Mouse (Mus musculus): Measurements from ENCODE around the gene Aes. TPM values are rescaled to one million over a fixed set of nuclear protein-coding genes. Genes with fewer than 3 reads are reported as not detected.

Aes gene
- total RNA-seq, 2 experiments from 2014 or later, result 542 to 558 TPM

DNA sequence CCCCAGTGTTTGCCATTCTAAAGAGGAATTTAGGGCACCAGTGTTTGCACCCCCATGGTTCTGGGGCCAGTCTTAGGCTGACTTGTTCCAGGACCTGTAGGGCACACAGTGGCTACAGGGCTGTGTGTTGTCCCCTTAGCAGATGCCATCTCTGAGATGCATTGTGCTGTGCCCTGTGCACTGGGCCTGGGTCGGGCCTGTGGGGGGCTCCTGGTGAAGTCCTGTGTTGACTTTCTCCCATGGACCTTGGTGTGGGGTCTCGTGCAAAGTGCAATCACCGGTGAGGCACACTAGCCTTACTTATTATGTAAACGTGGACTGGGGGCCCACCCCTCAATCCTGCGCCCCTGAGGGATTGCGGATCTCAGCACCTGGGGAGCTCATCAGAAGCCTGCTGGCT lies 3.1 kb downstream of the Aes start:
- intact Hi-C loops (cut with DNase I), result no loop called here
- no peak for DNase-seq (ENCODE audit: extremely low spot score in 1 of 2, low spot score in 2 of 2)

DNA sequence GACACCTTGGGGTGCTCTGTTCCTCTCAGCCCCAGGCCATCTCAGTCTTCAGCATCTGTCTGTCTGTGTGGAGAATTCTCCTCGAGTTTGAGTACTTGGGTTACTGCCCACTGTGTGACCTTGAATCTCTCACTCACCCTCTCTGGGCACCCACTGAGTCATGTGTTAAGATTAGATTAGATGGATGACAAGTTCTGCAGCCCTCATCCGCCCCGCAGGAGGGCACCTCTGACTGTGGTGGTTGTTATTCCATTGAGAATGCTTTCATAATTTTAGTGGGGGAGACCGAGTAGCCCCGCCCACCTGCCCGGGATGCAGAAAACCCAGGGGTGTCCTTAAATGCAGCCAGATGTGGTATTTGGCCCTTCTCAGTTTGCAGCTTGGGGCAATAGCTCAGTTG lies 4.2 kb downstream of the Aes start:
- no peak for DNase-seq (ENCODE audit: extremely low spot score in 1 of 2, low spot score in 2 of 2)
- intact Hi-C loops (cut with DNase I), result no loop called here

DNA sequence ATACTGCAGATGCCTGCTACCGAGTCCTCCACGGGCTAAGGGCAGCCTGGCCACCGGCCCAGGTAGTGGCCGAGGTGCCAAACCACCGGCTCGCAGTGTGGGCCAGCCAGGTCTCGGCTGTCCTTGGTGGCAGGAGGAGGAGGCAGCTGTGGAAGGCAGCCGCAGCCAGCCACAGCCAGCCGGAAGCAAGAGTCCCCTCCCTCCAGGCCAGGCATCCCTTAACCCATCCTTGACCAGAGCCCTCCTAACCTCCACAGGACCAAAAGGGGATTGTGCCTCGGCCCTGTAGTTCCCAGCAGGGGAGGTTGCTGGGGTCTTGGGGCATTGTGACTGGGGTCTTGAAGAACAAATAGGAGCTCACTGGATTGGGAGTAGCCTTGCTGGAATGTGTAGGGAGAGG lies 4.9 kb downstream of the Aes start:
- no peak for DNase-seq (ENCODE audit: extremely low spot score in 1 of 2, low spot score in 2 of 2)
- intact Hi-C loops (cut with DNase I), result no loop called here

DNA sequence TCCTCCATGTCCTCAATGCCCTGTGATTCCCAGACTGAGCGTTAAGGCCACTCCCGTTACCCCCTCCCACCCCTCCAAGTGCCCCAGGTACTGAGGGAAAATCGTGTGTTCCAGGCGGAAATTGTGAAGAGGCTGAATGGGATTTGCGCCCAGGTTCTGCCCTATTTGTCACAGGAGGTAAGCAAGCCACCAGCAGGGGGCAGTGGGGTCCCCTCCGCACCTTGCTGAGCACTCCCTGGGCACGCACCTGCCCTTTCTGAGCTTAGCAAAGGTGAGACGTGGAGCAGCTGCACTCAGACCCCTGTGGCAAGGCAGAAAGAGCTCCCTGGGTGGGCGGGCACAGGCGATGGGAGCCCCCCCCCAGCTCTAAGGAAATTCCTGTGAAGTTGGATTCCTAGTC lies 5.4 kb downstream of the Aes start:
- intact Hi-C loops (cut with DNase I), result no loop called here
- no peak for DNase-seq (ENCODE audit: extremely low spot score in 1 of 2, low spot score in 2 of 2)

DNA sequence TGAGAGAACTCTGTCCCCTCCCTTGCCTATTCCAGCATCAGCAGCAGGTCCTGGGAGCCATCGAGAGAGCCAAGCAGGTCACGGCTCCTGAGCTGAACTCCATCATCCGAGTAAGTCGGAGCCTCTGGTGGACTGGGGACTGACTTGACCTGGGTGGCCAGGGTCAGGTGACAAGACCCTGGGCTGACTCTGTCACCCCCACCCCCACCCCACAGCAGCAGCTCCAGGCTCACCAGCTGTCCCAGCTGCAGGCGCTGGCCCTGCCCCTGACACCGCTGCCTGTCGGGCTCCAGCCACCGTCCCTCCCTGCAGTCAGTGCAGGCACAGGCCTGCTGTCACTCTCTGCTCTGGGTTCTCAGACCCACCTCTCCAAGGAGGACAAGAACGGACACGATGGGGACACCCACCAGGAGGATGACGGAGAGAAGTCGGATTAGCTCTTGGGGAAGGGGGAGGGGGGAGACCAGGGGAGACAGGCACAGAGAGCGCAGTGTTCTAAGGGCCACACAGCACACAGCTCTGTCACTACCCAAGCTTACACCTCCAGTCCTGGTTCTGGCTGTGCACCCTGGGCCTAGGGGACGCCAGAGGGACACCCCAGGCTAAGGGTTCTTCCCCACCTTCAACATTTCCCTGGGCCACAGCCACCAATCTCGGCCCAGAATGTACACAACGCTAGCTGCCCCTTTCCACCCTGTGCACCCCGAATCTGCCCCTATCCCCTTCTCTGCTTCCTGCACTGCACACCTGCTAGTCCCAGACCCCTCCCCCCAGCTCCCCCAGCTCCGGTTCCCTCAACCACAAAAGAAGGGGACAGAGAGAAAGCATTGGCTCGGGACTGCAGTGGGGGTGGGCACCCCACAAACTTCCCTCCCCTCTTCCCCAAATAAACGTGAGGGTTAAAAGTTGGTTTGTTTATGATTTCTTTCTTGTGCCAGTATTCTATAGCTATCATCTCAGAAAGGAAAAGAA lies 6.3 kb downstream of the Aes start:
- DNase-seq (ENCODE audit: extremely low spot score in 1 of 2, low spot score in 2 of 2), result no peak
- intact Hi-C loops (cut with DNase I), result no loop called here

DNA sequence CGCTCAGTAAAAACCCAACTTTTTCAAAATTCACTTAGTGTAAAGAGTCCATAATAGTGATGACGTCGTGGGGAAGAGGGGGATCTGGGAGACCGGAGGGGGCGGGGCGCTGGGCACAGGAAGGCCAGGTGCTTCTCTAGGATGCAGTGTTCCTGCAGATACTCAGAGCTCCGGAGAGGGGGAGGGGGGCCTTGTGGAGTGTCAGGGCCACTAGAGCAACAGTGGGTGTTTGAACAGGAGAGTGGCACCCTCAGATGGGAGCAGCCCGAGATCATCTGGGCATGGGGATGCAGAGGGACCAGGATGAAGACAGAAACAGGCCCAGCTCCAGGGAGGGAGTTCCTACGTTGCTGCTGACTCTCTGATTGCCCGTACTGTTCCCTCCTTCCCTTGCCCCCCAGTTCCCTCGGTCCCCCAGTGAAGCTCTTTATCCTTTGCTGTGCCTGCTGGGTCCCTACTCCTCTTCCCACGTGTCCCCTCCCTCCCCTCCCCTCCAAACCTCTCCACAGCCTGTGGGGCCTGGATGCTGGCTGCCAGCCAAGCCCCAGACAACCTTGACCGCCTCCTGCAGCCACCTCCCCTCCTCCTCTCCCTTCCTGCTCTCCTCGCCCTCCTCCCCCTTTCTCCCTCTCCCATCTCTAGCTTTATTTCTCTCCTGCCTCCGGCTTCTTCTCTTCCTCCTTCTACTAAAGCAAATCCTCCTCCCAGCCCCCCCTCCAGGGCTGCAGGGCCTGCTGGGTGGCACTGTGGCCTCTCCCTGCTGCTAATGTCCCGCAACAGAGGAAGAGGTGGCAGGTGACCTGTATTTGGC lies 9.3 kb downstream of the Aes start:
- no peak for DNase-seq (ENCODE audit: extremely low spot score in 1 of 2, low spot score in 2 of 2)
- intact Hi-C loops (cut with DNase I), result no loop called here

DNA sequence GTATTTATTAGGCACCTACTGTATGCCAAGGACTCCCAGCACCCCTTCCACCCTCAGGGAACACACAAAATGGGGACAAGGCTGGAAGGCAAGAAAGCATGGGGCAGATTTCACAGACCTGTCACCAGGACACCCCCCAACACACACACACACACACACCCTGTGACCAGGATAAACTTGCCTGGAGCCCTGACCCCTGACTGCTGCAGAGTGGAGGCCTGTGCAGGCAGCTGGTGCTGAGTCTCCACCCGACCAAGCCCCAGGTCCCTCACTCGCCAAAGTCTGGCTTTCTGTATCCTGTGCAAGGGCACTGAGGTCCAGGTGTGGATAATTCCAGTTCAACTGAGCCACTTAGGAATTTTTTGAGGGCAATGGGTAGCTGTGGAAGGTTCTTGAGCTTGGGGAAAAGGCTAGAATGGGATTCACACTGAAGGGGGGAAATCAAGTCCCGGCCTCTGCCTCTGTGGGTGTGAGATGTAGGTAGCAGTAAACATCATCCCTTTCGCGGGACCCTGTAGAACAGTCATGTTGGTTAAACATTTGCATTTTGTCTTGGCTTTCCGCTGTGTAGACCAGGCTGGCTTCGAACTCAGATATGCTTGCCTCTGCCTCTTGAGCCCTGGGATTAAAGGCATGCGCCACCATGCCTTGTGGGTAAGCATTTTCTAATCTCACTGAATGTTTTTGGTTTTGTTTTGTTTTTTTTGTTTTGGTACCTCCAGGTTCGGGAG lies 10.4 kb downstream of the Aes start:
- no peak for DNase-seq (ENCODE audit: extremely low spot score in 1 of 2, low spot score in 2 of 2)
- intact Hi-C loops (cut with DNase I), result no loop called here

DNA sequence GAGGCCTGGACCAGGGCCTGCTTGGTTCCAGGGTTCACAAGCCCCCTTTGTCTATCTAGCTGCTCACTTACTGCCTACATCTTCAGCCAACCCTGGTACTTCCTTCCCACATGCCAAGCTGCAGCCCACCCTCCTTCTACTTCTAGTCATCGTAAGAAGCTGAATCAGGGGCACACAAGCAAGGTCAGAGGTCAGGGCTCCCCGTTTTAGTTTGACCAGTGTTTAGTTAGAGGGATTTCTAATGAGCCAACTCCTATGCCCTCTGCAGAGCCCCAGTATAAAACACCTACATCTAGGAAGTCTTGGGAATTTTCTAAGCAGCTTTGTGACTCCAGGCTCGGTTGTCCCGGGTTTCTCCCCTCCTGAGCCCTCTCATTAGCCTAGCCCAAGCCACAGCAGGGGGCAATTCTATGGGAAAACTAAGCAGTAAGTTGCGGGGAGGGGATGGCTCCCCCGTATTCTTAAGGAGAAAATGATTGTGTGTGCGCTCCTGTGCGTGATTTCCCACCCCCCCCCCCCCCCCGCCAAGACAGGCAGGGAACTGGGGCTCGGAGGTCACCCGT lies 11.0 kb downstream of the Aes start:
- DNase-seq (ENCODE audit: extremely low spot score in 1 of 2, low spot score in 2 of 2), result no peak

DNA sequence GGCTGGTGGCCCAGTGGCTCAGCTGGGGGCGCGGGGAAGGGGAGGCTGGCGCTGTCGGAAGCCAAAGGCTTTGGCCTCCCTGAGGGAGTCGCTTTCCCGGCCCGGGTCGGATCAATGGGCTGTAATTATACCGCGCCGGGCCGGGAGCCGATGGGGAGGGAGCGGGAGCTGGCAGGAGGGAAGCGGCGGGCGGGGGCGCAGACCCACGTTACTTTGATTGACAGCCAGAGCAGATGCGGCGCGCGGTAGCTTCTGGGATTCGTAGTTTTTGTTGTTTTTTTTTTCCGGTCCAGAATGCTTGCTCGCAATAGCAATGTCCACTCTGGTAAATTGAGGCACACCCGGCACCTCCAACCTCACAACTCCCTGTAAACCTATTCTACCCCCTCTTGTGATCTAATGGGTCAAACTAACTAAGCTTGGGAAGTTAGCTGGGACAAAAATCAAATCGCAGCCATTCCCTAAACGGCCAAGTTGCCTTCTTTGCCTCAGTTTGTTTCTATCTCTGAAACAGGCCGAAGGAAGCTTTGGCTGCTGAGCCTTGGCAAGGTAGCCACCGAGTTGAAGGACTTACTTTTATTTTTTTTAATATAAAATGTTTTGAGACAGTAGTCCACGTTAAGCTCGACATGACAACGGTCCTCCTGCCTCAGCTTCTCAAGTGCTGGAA lies 11.7 kb downstream of the Aes start:
- intact Hi-C loops (cut with DNase I), result no loop called here
- DNase-seq (ENCODE audit: extremely low spot score in 1 of 2, low spot score in 2 of 2), result peak; percentile 96 to 98

More for the DNA sequence above, 11.0 kb downstream of the Aes start:
- intact Hi-C loops (cut with DNase I), result no loop called here

DNA sequence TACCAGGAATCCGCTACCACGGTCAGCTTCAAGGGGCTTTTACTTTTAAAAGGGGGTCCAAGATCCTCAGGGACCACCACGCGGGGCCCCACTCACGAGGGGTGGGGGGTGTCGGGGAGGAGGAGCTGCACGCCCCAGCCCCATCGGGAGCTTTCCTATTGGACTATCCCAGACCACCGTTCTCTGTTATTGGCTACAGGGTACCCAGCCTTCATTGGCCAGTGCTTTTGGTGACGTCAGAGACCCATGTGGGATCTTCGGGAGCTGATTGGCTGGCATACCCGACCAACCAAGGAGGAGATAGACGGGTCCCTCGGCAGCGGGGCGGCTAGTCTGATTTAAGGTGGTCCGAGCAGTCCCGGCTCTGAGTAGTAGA lies 12.2 kb downstream of the Aes start:
- peak; percentile 98 to 100 for DNase-seq (ENCODE audit: extremely low spot score in 1 of 2, low spot score in 2 of 2)
- intact Hi-C loops (cut with DNase I), result no loop called here

DNA sequence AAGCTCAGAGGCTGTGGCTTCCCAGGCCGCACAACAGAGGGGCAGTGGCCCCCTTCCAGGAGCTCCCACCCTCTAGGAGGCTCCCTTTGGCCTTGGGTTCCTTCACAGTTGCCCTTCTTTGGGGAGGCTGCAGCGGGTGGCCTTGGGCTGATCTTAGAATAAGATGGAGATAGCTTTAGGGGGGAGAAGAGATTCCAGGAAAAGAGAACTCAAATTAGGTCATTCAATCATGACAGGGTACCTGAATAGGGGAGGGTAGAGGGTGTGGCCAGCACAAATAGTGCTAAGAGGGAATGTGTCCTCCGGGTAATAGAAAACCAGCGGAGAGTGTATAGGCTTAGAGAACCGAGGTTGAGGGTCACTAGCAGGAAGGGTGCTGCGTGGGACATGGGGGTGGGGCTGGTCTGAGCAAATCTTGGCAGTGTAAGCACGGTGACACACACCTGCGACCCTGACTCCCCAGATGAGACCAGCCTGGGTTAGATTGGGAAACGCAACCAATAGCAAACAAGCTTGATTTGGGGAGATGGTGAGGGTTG lies 12.9 kb downstream of the Aes start:
- no peak for DNase-seq (ENCODE audit: extremely low spot score in 1 of 2, low spot score in 2 of 2)
- intact Hi-C loops (cut with DNase I), result no loop called here

DNA sequence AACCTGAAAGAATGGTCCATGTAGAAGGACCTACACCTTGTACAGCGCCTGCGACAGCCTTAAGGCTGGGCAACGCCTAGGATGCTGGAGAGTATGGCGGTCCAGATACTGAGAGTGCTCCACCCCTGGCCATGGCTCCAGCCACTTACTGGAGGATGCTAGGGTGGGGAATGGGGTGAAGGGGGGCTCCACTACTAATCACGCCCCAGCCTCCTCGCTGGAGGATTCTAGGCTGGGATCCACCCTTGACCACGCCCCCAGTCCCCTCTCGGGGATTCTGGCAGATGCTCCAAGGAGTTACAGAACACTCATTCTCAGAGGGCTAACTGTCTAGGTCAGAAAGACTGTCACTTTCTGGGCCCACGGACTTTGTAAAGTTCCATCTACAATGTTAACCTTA lies 13.7 kb downstream of the Aes start:
- peak in 1 of 2 experiments; percentile 62 for DNase-seq (ENCODE audit: extremely low spot score in 1 of 2, low spot score in 2 of 2)
- intact Hi-C loops (cut with DNase I), result no loop called here

DNA sequence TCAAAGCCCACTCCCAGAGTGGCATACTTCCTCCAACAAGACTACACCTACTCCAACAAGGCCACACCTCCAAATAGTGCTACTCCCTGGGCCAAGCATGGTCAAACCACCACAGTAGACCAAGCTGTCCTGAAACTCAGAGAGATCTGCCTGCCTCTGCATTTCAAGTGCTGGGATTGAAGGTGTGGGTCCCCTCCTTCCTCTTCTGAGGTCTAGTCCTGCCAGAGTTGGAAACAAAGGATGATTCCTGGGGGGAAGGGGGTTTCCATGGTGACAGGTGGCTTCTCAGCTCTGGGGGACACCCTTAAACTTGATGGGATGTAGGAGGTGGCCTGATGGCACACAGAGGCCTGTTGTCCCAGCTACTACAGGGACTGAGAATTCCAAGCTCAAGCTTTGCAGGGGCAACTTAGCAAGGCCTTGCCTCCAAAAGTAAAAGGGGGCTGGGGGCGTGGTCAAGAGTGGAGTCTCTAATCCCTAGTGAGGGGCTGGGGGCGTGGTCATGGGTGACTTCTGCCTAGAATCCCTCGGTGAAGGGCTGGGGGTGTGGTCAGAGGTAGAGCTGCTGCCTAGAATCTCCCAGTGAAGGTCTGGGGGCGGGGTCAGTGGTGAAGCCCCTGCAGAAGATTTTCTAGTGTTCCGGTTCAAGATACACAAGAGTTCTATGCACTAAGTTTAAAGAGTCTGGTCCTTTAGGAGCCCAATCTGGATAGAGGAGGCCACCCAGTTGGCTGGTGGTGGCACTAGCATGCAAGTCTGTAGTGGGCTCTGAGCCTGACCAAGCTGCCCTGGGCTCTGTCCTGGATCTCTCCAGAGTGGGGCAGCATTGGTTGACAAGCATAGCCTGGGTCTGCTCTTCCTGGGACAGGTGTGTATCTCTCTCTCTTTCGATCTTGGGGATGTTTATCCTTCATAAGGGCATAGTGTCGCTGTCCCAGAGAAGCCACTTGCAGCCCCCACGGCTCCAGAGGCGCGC lies 15.1 kb downstream of the Aes start, which contains the start of gene Tle2:
TSS of gene Tle2 (plus strand) at position 481 of the 976 bp plus-strand sequence.
- intact Hi-C loops (cut with DNase I), result no loop called here
- no peak for DNase-seq (ENCODE audit: extremely low spot score in 1 of 2, low spot score in 2 of 2)

DNA sequence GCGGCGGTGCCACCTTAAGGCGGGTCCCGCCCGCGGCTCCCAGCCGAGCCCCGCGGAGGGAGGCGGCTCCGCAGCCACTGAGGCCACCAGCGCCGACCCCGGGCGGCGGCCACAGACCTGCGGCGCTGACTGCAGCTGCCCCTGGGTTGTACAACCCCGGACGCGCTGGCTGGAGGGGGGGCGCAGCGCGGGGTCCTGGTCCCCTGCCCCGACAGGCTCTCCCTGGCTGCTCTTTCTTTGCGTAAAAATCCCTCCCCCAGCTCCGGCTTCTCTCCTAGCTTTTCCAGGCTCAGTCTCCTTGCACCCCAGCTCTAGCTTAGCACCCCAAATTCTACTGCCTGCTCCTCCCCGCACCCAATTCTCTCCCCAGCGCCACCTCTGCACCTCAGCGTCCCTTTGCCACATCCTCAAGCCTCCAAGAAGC lies 15.9 kb downstream of the Aes start:
- DNase-seq (ENCODE audit: extremely low spot score in 1 of 2, low spot score in 2 of 2), result no peak
- intact Hi-C loops (cut with DNase I), result no loop called here

DNA sequence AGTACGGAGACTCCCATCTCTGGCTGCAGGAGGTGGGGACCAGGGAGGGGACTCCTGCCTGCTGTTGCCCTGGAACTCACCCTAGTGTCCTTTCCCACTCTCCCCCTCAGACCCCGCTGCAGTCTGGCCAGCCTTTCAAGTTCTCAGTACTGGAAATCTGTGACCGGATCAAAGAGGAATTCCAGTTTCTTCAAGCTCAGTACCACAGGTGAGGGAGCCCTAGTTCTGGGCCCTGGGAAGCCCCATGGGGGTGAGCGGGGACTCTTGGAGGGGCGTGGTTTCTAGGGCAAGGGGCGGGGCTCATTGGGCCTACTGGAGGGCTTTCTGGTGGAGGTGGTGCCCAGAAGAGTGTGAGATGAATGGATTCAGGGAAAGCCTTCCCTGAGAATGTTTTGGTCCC lies 16.4 kb downstream of the Aes start:
- intact Hi-C loops (cut with DNase I), result no loop called here
- DNase-seq (ENCODE audit: extremely low spot score in 1 of 2, low spot score in 2 of 2), result no peak

DNA sequence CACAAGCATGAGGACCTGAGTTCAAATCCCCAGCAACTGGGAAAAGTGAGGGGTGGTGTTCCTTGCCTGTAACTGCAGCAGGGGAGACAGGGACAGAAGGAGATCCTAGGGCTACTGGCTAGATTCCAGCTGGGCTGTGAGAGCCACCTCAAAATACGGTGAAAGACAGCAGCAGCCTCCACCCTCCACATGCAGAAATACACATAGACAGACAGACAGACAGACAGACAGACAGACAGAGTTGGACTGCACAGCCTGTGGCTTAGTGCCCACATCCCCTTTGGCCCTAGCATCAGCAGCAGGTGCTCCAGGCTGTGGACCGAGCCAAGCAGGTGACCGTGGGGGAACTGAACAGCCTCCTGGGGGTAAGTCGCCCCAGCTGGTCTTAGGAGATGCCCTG lies 20.7 kb downstream of the Aes start:
- no peak for DNase-seq (ENCODE audit: extremely low spot score in 1 of 2, low spot score in 2 of 2)
- intact Hi-C loops (cut with DNase I), result no loop called here

DNA sequence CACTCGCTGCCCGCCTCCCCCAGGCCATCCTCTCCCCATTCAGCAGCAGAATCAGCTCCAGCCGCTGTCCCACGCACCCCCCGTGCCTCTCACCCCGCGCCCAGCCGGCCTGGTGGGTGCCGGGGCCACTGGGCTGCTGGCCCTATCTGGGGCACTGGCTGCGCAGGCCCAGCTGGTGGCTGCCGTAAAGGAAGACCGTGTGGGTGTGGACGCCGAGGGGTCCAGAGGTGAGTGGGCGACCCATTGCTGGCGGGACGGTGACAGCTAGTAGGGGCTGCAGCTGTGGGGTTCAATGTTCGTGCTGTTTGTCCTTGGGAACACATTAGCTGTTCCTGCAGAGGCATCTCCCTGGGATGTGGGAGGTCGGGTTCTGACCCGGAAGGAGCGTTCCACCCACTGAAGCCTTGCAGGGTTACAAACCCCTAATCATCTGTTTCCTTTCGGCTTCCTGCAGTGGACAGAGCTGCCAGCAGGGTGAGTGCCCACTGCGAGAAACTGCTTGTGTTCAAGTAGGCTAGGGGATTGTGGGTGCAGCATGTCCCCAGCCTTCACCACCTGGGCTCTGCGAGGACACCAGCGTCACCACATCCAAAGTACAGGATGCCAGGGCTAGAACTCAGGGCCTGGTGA lies 21.3 kb downstream of the Aes start:
- no peak for DNase-seq (ENCODE audit: extremely low spot score in 1 of 2, low spot score in 2 of 2)
- intact Hi-C loops (cut with DNase I), result no loop called here
